Mouse (Mus musculus): ENCODE data around the gene D130043K22Rik. TPM values are rescaled to one million over a fixed set of nuclear protein-coding genes. Genes with fewer than 3 reads are reported as not detected.
A peak's percentile ranks its signal among the peaks of the same experiment; 100 is the strongest.

Gene D130043K22Rik
- total RNA-seq, 2 experiments from 2014 or later: 27.0 to 27.6 TPM

GRCm38 (mm10) chr13:24880704-24881103 is 35.8 kb downstream of the D130043K22Rik start:
- Histone ChIP-seq H3K27ac (no peak overlapping the region), H3K4me3 (no peak overlapping the region)
- no peak for DNase-seq (ENCODE audit: low spot score in 2 of 2)
- no peak for TF ChIP-seq CTCF (conservative IDR thresholded peaks at IDR 0.05)

- peak; percentile 50 for TF ChIP-seq CTCF (conservative IDR thresholded peaks at IDR 0.05)
- Histone ChIP-seq H3K27ac (no peak overlapping the region), H3K4me3 (no peak overlapping the region)
- no peak for DNase-seq (ENCODE audit: low spot score in 2 of 2)
Observed at GRCm38 (mm10) chr13:24882411-24882810, 37.5 kb downstream of the D130043K22Rik start.

GRCm38 (mm10) chr13:24889554-24889953 is 44.6 kb downstream of the D130043K22Rik start:
- TF ChIP-seq CTCF (conservative IDR thresholded peaks at IDR 0.05): no peak
- no peak for DNase-seq (ENCODE audit: low spot score in 2 of 2)
- no peak overlapping the region for H3K4me3 ChIP-seq
- no peak overlapping the region for H3K27ac ChIP-seq

GRCm38 (mm10) chr13:24892516-24892915 is 47.6 kb downstream of the D130043K22Rik start:
- Histone ChIP-seq H3K27ac (no peak overlapping the region), H3K4me3 (no peak overlapping the region)
- no peak for DNase-seq (ENCODE audit: low spot score in 2 of 2)
- TF ChIP-seq CTCF (conservative IDR thresholded peaks at IDR 0.05): no peak

GRCm38 (mm10) chr13:24893880-24894279 is 48.9 kb downstream of the D130043K22Rik start:
- Histone ChIP-seq H3K27ac (no peak overlapping the region), H3K4me3 (no peak overlapping the region)
- no peak for DNase-seq (ENCODE audit: low spot score in 2 of 2)
- TF ChIP-seq CTCF (conservative IDR thresholded peaks at IDR 0.05): no peak

GRCm38 (mm10) chr13:24901916-24902315 is 57.0 kb downstream of the D130043K22Rik start:
- no peak for DNase-seq (ENCODE audit: low spot score in 2 of 2)
- no peak overlapping the region for H3K4me3 ChIP-seq
- no peak for TF ChIP-seq CTCF (conservative IDR thresholded peaks at IDR 0.05)
- no peak overlapping the region for H3K27ac ChIP-seq

GRCm38 (mm10) chr13:24903412-24903811 is 58.5 kb downstream of the D130043K22Rik start:
- H3K27ac ChIP-seq: no peak overlapping the region
- no peak for DNase-seq (ENCODE audit: low spot score in 2 of 2)
- H3K4me3 ChIP-seq: no peak overlapping the region
- TF ChIP-seq CTCF (conservative IDR thresholded peaks at IDR 0.05): no peak

GRCm38 (mm10) chr13:24905422-24905821 is 60.5 kb downstream of the D130043K22Rik start:
- DNase-seq (ENCODE audit: low spot score in 2 of 2): no peak
- no peak for TF ChIP-seq CTCF (conservative IDR thresholded peaks at IDR 0.05)
- Histone ChIP-seq H3K4me3 (no peak overlapping the region), H3K27ac (no peak overlapping the region)

GRCm38 (mm10) chr13:24906831-24907570 is 62.1 kb downstream of the D130043K22Rik start:
- no peak for DNase-seq (ENCODE audit: low spot score in 2 of 2)
- no peak overlapping the region for H3K4me3 ChIP-seq
- no peak overlapping the region for H3K27ac ChIP-seq
- no peak for TF ChIP-seq CTCF (conservative IDR thresholded peaks at IDR 0.05)

GRCm38 (mm10) chr13:24909112-24909511 is 64.2 kb downstream of the D130043K22Rik start:
- Histone ChIP-seq H3K27ac (no peak overlapping the region), H3K4me3 (no peak overlapping the region)
- TF ChIP-seq CTCF (conservative IDR thresholded peaks at IDR 0.05): peak; percentile 55
- DNase-seq (ENCODE audit: low spot score in 2 of 2): no peak

GRCm38 (mm10) chr13:24913576-24913975 is 68.6 kb downstream of the D130043K22Rik start:
- no peak overlapping the region for H3K4me3 ChIP-seq

GRCm38 (mm10) chr13:24914915-24915314 is 70.0 kb downstream of the D130043K22Rik start:
- Histone ChIP-seq H3K27ac (no peak overlapping the region), H3K4me3 (no peak overlapping the region)
- TF ChIP-seq CTCF (conservative IDR thresholded peaks at IDR 0.05): no peak
- DNase-seq (ENCODE audit: low spot score in 2 of 2): no peak

More at GRCm38 (mm10) chr13:24913576-24913975, 68.6 kb downstream of the D130043K22Rik start:
- H3K27ac ChIP-seq: no peak overlapping the region
- no peak for TF ChIP-seq CTCF (conservative IDR thresholded peaks at IDR 0.05)
- DNase-seq (ENCODE audit: low spot score in 2 of 2): no peak

- Histone ChIP-seq H3K27ac (no peak overlapping the region), H3K4me3 (no peak overlapping the region)
- no peak for TF ChIP-seq CTCF (conservative IDR thresholded peaks at IDR 0.05)
- no peak for DNase-seq (ENCODE audit: low spot score in 2 of 2)
Observed at GRCm38 (mm10) chr13:24915831-24916230, 70.9 kb downstream of the D130043K22Rik start.

- DNase-seq (ENCODE audit: low spot score in 2 of 2): peak; percentile 24 to 46
- no peak overlapping the region for H3K4me3 ChIP-seq
- H3K27ac ChIP-seq: no peak overlapping the region
- peak; percentile 88 for TF ChIP-seq CTCF (conservative IDR thresholded peaks at IDR 0.05)
Observed at GRCm38 (mm10) chr13:24920333-24920977, 75.5 kb downstream of the D130043K22Rik start.
